Mouse (Mus musculus) brain, embryonic 14.5 days (tissue): ENCODE measurements around the gene Gnaq.

ENCODE experiments used
- CTCF ChIP-seq: fragments of 200-500 bp; IDR thresholded peaks from 2 replicates; pipeline ENCODE4 v1.5.1; 2012; ENCODE audit warnings: inconsistent platforms, mild to moderate bottlenecking, moderate library complexity, borderline replicate concordance; ENCODE audit not compliant: insufficient read depth, insufficient read length; ENCODE audit errors: extremely low read depth
- POLR2A ChIP-seq: fragments of 200-500 bp; IDR thresholded peaks from 2 replicates; pipeline ENCODE4 v1.6.1; 2012; ENCODE audit warnings: mild to moderate bottlenecking, inconsistent platforms, borderline replicate concordance; ENCODE audit not compliant: poor library complexity, insufficient read depth, insufficient read length, severe bottlenecking; ENCODE audit errors: extremely low read depth

DNA sequence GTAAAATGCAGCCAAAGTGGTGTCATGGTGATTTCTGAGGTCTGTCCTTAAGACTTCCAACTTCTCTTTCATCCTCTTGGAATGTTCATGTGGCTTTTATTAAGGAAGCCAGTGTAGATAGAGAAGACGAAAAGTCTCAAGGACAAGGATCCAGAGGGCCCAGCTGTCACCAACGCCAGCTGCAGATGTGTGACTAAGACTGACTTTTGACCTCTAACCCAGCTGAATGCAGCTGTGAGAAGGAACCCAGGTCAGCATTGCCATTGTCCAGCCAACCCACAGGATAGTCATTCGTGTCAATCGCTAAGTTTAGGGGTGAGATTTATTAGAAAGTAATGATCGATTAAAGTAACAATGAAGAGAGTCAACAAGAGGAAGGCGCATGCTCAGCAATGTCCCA, 270.5 kb downstream of the Gnaq start:
- TF ChIP-seq CTCF (no peak), POLR2A (no peak)
